Mouse (Mus musculus) limb, embryonic 10.5 days (tissue): ENCODE measurements around the gene Tnfrsf9. TPM values are rescaled to one million over a fixed set of nuclear protein-coding genes. Genes with fewer than 3 reads are reported as not detected.

ENCODE experiments used
- polyA plus RNA-seq: library from polyadenylated mRNA; unstranded; fragments of >200 nt; fragmentation: Nextera tagmentation; extraction: Ambion mirVana; gene quantifications from 2 replicates; pipeline ENCODE4 v1.2.1, GENCODE M21; 2016

Tnfrsf9 gene
- polyA plus RNA-seq, 1 experiment from 2014 or later = 1.1 TPM

Other genes starting within 250 kb of the Tnfrsf9 start
- gene Errfi1, start 60.6 kb upstream of the Tnfrsf9 start, polyA plus RNA-seq = 25.2 and 25.9 TPM in 2 replicates
- 526 and 559 TPM in 2 replicates for gene Park7, start 125 bp upstream of the Tnfrsf9 start, polyA plus RNA-seq
- gene Uts2, start 82.5 kb downstream of the Tnfrsf9 start, polyA plus RNA-seq = not detected in 2 replicates
- gene Per3, start 130.1 kb downstream of the Tnfrsf9 start, polyA plus RNA-seq = 4.7 and 7.0 TPM in 2 replicates
- 113 and 116 TPM in 2 replicates for gene Vamp3, start 143.4 kb downstream of the Tnfrsf9 start, polyA plus RNA-seq
- not detected in 2 replicates for gene Gm13090, start 175.0 kb downstream of the Tnfrsf9 start, polyA plus RNA-seq